31 mouse cellular contexts compared by ENCODE assay signal in the genomic region with DNA sequence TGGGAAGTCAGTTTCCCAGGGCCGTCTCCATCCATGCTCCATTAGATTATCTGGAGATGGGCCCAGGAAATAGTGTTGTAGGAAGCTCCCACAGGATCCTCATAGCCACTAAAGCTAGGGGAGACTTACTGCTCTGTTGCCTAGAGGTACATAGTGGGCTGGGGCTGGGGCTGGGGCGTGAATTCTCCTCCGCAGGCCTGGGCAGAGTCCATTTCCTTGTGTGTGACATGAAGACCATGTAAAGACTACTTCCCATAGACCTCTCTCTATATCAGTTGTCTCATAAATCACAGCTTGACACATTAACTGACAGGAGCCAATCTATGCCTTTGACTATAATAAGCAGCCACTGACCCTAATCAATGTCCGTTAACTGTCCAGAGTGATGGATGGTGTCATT. TPM values are rescaled to one million over a fixed set of nuclear protein-coding genes. Genes with fewer than 3 reads are reported as not detected.
"Had no signal": no experiment of that assay in that cellular context is flagged by ENCODE, and none has a peak within 500 bp of the region (broad histone marks: within the 10 kb centered on the region; RNA-seq: fewer than 3 reads in every experiment).

No protein-coding gene starts in this region.

- H3K9me3 ChIP-seq: embryonic facial prominence, embryonic 10.5 days; embryonic facial prominence, embryonic 12.5 days; embryonic facial prominence, embryonic 13.5 days; embryonic facial prominence, embryonic 15.5 days; forebrain, embryonic 10.5 days; forebrain, embryonic 12.5 days; forebrain, embryonic 13.5 days; forebrain, embryonic 15.5 days had no signal

- ATAC-seq: forebrain, embryonic 13.5 days; forebrain, embryonic 14.5 days; forebrain, embryonic 15.5 days; forebrain, embryonic 16.5 days; forebrain, postnatal 0 days had no signal

- DNase-seq: cerebellum, adult 18-20 months; cerebellum, adult 2 months; cerebellum, adult 8-10 months; cerebellum, adult 9-10 months; cerebellum, adult 9-11 months; cerebellum, postnatal 10 days; cerebellum, postnatal 14 days; cerebellum, postnatal 25 days; cerebellum, postnatal 36 days; embryo, embryonic 11 days; forebrain, postnatal 0 days; gastrocnemius, adult 2 months; gastrocnemius, postnatal 10 days; gastrocnemius, postnatal 14 days; gastrocnemius, postnatal 25 days; gastrocnemius, postnatal 36 days; heart, adult 11 months; heart, adult 18-20 months had no signal

- H3K36me3 ChIP-seq: embryonic facial prominence, embryonic 10.5 days; embryonic facial prominence, embryonic 12.5 days; embryonic facial prominence, embryonic 13.5 days; embryonic facial prominence, embryonic 15.5 days; forebrain, embryonic 10.5 days; forebrain, embryonic 12.5 days; forebrain, embryonic 15.5 days had no signal

- H3K4me1 ChIP-seq: embryonic facial prominence, embryonic 15.5 days; forebrain, embryonic 15.5 days had no signal

- H3K4me3 ChIP-seq: embryonic facial prominence, embryonic 10.5 days; embryonic facial prominence, embryonic 12.5 days; embryonic facial prominence, embryonic 13.5 days; embryonic facial prominence, embryonic 15.5 days; erythroblast, embryonic 14.5 days; forebrain, embryonic 10.5 days; forebrain, embryonic 12.5 days; forebrain, embryonic 13.5 days; forebrain, embryonic 15.5 days; gastrocnemius, adult 2 months had no signal

- H3K27me3 ChIP-seq: embryonic facial prominence, embryonic 12.5 days; embryonic facial prominence, embryonic 13.5 days; forebrain, embryonic 12.5 days; forebrain, embryonic 13.5 days; forebrain, embryonic 15.5 days had no signal

- H3K4me2 ChIP-seq: embryonic facial prominence, embryonic 12.5 days; embryonic facial prominence, embryonic 13.5 days; embryonic facial prominence, embryonic 15.5 days; forebrain, embryonic 12.5 days; forebrain, embryonic 13.5 days; forebrain, embryonic 15.5 days had no signal

- H3K9ac ChIP-seq: embryonic facial prominence, embryonic 12.5 days; embryonic facial prominence, embryonic 13.5 days; embryonic facial prominence, embryonic 15.5 days; forebrain, embryonic 12.5 days; forebrain, embryonic 13.5 days; forebrain, embryonic 15.5 days; forebrain, postnatal 0 days had no signal

- H3K27ac ChIP-seq: embryonic facial prominence, embryonic 10.5 days; embryonic facial prominence, embryonic 12.5 days; embryonic facial prominence, embryonic 13.5 days; embryonic facial prominence, embryonic 15.5 days; forebrain, embryonic 10.5 days; forebrain, embryonic 12.5 days; forebrain, embryonic 13.5 days; forebrain, embryonic 15.5 days; gastrocnemius, adult 2 months had no signal

RNA-seq across cellular contexts. Expression of gene Kcna5, which starts 7.5 kb away (rescaled TPM):
- total RNA-seq: common myeloid progenitor, adult 5-6 weeks; granulocyte monocyte progenitor cell, adult 5-6 weeks had no signal
- polyA plus RNA-seq: erythroblast, embryonic 14.5 days had no signal
